In the genomic region with DNA sequence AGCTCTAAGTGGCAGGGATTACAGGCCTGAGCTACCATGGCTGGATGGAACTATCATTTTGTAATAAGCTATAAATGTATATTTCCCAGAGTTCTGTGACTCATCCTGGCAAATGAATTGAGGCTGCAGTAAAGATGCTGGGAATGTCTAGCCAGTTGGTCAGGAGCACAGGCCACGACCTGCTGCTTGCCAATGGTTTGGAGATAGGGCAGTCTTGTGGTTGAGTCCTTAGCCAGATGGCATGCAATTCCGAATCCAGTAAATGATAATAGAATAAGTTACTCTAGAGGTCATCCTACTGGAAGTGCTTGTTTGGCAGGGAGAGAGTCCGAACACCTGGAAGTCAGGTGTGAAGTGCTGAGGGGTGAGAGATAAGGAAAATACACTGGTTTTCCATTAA, we compare ENCODE assay signal across 20 mouse cellular contexts.
"Had no signal": no experiment of that assay in that cellular context is flagged by ENCODE, and none has a peak within 500 bp of the region (broad histone marks: within the 10 kb centered on the region; RNA-seq: fewer than 3 reads in every experiment).

No protein-coding gene starts in this region.

- DNase-seq: kidney, postnatal 14 days; kidney, postnatal 4 days; liver; lung, adult 18-20 months; lung, postnatal 10 days; lung, postnatal 36 days; right cerebral cortex, adult 18-20 months; right cerebral cortex, postnatal 25 days; thymus, adult 2 months; thymus, postnatal 14 days; thymus, postnatal 4 days had no signal

- ATAC-seq: liver, embryonic 12.5 days; midbrain, embryonic 13.5 days; midbrain, embryonic 16.5 days had no signal

- H3K9me3 ChIP-seq: limb, embryonic 10.5 days; limb, embryonic 13.5 days; liver, embryonic 12.5 days; liver, embryonic 15.5 days; lung, embryonic 15.5 days; midbrain, embryonic 10.5 days; midbrain, embryonic 13.5 days had no signal

- H3K4me1 ChIP-seq: limb, embryonic 13.5 days; liver, embryonic 15.5 days; lung, embryonic 15.5 days; midbrain, embryonic 10.5 days; midbrain, embryonic 13.5 days had no signal

- H3K9ac ChIP-seq: limb, embryonic 13.5 days; liver, embryonic 12.5 days; liver, embryonic 15.5 days; lung, embryonic 15.5 days; midbrain, embryonic 13.5 days had no signal

- H3K27me3 ChIP-seq: limb, embryonic 13.5 days; liver, embryonic 12.5 days; liver, embryonic 15.5 days; lung, embryonic 15.5 days; megakaryocyte, embryonic 14.5 days; midbrain, embryonic 13.5 days had no signal

- H3K4me2 ChIP-seq: limb, embryonic 13.5 days; liver, embryonic 12.5 days; liver, embryonic 15.5 days; lung, embryonic 15.5 days; midbrain, embryonic 13.5 days had no signal

- H3K4me3 ChIP-seq: limb, embryonic 10.5 days; limb, embryonic 13.5 days; liver, embryonic 12.5 days; liver, embryonic 15.5 days; lung, embryonic 15.5 days; megakaryocyte, embryonic 14.5 days; midbrain, embryonic 10.5 days; midbrain, embryonic 13.5 days had no signal

- H3K27ac ChIP-seq: limb, embryonic 10.5 days; limb, embryonic 13.5 days; liver, embryonic 12.5 days; liver, embryonic 15.5 days; lung, embryonic 15.5 days; midbrain, embryonic 10.5 days; midbrain, embryonic 13.5 days had no signal
